Mouse (Mus musculus): ENCODE measurements at regions not wholly inside any gene's neighbourhood (a gene's known extent, or its start where the extent isn't known, plus 50 kb on each side); places are given as distances from the start of the nearest gene placed in this dataset.

DNA sequence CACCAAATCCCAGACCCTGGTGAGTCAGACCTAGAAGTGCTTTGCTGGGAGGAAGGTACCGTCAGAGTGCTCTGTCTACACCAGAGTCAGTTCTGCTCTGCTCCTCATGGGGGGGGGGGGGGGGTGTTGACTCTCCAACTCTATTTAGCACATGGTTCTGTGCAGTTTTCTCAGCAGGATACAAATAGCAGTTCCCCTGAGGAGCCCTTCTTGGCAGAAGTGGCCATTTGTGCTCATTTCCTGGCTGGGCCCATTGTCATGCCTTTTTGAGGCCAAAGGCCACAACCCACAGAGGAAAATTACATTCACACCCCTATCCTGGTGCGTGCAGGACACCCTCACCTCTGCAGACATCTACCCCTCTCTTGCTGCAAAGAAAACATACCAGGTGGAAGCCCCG is 118.3 kb downstream of the Psmg1 start:
- no peak overlapping the region for H3K4me2 ChIP-seq
- H3K4me3 ChIP-seq: no peak overlapping the region
- peaks cover 11% of the 10 kb centered on the region for H3K4me1 ChIP-seq
- H3K27ac ChIP-seq: no peak overlapping the region
- no peaks in the 10 kb centered on the region for H3K9me3 ChIP-seq
- H3K9ac ChIP-seq: no peak overlapping the region
- H3K36me3 ChIP-seq: no peaks in the 10 kb centered on the region
- ATAC-seq (ENCODE audit: insufficient number of reproducible peaks, low FRiP score, low TSS enrichment, low read depth): no peak
- no peaks in the 10 kb centered on the region for H3K27me3 ChIP-seq
- 66% methylated on average over 3 of the region's 3 CpGs for WGBS

DNA sequence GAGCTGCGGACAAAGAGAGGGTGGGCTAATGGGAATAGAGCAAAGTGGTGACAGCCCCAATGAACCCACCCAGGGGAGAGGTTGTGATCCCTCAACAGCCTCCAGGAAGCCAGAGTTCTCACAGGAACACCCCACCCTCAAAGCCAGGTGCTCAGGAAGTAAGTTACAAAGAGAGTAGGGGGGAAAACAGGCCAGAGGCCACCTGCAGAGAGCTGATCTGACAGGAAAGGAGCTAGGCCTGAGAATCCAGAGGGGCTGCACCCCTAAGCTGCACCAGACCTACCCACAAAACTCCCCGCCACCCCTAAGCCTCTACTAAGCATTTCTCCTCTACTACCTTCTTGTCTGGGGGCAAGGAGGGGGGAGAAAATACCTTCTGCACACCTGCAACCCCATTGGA is 120.5 kb downstream of the Psmg1 start:
- Histone ChIP-seq H3K27ac (0 out of 2 replicates have a peak overlapping the region, but pooled peaks have one; percentile 12), H3K4me2 (no peak overlapping the region), H3K9me3 (no peaks in the 10 kb centered on the region), H3K9ac (no peak overlapping the region), H3K4me1 (peaks cover 11% of the 10 kb centered on the region), H3K4me3 (no peak overlapping the region), H3K36me3 (no peaks in the 10 kb centered on the region), H3K27me3 (no peaks in the 10 kb centered on the region)
- WGBS: 62% methylated on average over 2 of the region's 2 CpGs
- ATAC-seq (ENCODE audit: insufficient number of reproducible peaks, low FRiP score, low TSS enrichment, low read depth): no peak

DNA sequence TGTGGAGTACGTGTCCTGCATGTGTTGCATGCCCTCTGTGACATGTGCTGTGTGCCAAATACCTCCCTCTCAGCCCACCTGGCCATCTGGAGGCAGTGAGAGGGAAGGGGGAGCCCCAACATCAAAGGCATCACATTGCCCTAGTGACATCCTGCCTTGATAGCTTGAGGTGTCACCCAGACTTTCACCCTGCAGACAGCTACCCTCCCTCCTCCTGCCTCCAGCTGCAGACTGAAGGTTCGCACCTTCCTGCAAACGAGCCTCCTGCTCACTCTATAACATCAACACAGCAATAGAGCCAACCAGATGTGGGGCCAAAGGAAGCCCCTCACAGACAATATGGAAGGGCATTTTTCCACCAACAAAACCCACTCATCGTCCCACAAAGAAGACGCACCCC is 121.3 kb downstream of the Psmg1 start:
- H3K9me3 ChIP-seq: no peaks in the 10 kb centered on the region
- 0 out of 2 replicates have a peak overlapping the region, but pooled peaks have one; percentile 2 for H3K27ac ChIP-seq
- no peak overlapping the region for H3K4me2 ChIP-seq

DNA sequence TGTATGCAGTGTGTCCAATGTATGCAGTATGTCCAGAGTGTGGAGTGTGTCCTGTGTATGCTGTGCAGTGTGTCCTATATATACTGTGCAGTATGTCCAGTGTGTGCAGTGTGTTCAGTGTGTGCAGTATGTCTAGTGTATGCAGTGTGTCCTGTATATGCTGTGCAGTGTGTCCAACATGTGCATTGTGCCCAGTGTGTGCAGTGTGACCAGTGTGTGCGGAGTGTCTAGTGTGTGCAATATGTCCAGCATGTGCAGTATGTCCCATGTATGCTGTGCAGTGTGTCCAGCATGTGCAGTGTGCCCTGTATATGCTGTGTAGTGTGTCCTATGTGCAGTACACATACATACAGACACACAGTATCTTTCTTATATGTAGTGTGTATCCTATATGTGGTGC is 121.9 kb downstream of the Psmg1 start:
- H3K9ac ChIP-seq: no peak overlapping the region
- no peaks in the 10 kb centered on the region for H3K9me3 ChIP-seq
- no peak overlapping the region for H3K4me3 ChIP-seq
- no peak overlapping the region for H3K27ac ChIP-seq
- 100% methylated on average over 1 of the region's 1 CpGs for WGBS
- no peak overlapping the region for H3K4me2 ChIP-seq
- H3K4me1 ChIP-seq: peaks cover 15% of the 10 kb centered on the region
- no peaks in the 10 kb centered on the region for H3K36me3 ChIP-seq
- no peak for ATAC-seq (ENCODE audit: insufficient number of reproducible peaks, low FRiP score, low TSS enrichment, low read depth)
- no peaks in the 10 kb centered on the region for H3K27me3 ChIP-seq

More for the DNA sequence above, 121.3 kb downstream of the Psmg1 start:
- H3K4me3 ChIP-seq: no peak overlapping the region
- H3K4me1 ChIP-seq: peaks cover 10% of the 10 kb centered on the region
- no peaks in the 10 kb centered on the region for H3K36me3 ChIP-seq
- H3K27me3 ChIP-seq: no peaks in the 10 kb centered on the region
- 35% methylated on average over 5 of the region's 5 CpGs for WGBS
- ATAC-seq (ENCODE audit: insufficient number of reproducible peaks, low FRiP score, low TSS enrichment, low read depth): no peak
- H3K9ac ChIP-seq: no peak overlapping the region

DNA sequence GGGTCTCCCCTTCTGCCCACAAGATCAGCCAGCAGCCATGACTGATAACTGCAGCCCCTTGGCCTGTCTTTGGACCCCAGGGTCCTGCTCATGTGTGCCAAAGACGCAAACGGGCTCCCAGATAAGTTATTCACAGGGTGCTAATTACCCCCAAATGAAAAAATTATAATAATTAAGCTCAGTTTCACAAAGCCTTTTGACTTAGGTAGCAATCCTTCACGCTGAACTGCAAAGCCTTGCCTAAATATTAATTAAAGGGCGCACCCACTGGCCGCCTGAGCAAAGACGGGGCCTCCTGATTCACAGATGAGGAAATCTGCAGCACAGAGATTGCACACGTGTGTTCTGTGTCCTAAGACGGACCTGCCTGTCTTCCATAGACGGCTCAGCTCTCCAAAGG is 123.2 kb downstream of the Psmg1 start:
- H3K27me3 ChIP-seq: no peaks in the 10 kb centered on the region
- ATAC-seq (ENCODE audit: insufficient number of reproducible peaks, low FRiP score, low TSS enrichment, low read depth): no peak
- H3K36me3 ChIP-seq: no peaks in the 10 kb centered on the region
- H3K4me1 ChIP-seq: peaks cover 25% of the 10 kb centered on the region
- H3K9ac ChIP-seq: no peak overlapping the region
- 71% methylated on average over 9 of the region's 9 CpGs for WGBS
- H3K4me2 ChIP-seq: no peak overlapping the region
- no peaks in the 10 kb centered on the region for H3K9me3 ChIP-seq
- H3K27ac ChIP-seq: no peak overlapping the region
- no peak overlapping the region for H3K4me3 ChIP-seq

DNA sequence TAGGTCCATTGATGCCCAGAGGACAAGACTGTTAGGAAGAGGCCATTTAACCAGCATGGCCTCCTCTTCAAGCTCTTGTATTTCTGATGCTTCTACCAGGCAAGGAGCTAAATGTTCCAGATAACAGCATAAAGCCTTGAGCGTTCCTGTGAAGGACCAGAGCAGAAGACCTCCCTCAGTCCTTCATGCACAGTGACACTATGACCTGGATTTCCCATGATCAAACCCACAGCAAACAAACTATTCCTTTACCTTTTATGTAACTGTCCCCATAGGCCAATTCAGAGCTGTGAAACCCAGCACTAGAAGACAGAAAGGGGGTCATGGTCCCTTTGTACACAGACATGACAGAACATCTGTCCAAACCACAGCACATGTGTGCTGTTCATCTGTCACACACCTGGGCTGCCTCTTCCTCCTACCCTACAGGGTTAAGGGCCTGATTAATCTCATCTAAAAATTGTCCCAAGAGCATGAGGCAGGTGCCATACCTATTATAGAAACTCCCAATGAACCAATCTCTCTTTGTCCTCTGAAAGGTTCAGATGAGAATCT is 123.8 kb downstream of the Psmg1 start:
- H3K27ac ChIP-seq: no peak overlapping the region
- H3K9ac ChIP-seq: no peak overlapping the region
- 85% methylated on average over 1 of the region's 1 CpGs for WGBS
- no peak for ATAC-seq (ENCODE audit: insufficient number of reproducible peaks, low FRiP score, low TSS enrichment, low read depth)
- H3K9me3 ChIP-seq: no peaks in the 10 kb centered on the region
- no peaks in the 10 kb centered on the region for H3K36me3 ChIP-seq
- peaks cover 28% of the 10 kb centered on the region for H3K4me1 ChIP-seq
- no peak overlapping the region for H3K4me3 ChIP-seq
- no peak overlapping the region for H3K4me2 ChIP-seq
- H3K27me3 ChIP-seq: no peaks in the 10 kb centered on the region

DNA sequence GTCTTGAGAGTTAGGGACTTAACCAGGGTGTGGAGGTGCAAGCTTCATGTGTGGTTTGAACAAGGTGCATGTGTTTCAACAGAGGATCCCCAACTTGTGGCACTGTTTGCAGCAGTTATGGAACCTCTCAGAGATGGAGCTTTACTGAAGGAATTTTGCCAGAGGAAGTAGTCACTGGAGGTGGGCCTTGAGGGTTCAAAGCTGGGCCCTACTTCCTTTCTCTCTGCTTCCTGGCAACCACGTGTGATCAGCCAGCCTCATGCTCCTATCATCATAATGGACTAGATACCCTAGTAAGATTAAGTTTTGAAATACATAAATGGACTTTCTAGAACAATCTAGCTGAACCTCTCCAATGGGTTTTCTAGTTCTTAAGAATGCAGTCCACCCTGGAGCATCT is 125.2 kb downstream of the Psmg1 start:
- Histone ChIP-seq H3K9me3 (no peaks in the 10 kb centered on the region), H3K9ac (no peak overlapping the region), H3K4me2 (no peak overlapping the region), H3K4me1 (peaks cover 28% of the 10 kb centered on the region), H3K27me3 (no peaks in the 10 kb centered on the region), H3K4me3 (no peak overlapping the region), H3K27ac (no peak overlapping the region), H3K36me3 (no peaks in the 10 kb centered on the region)
- 77% methylated on average over 1 of the region's 1 CpGs for WGBS
- ATAC-seq (ENCODE audit: insufficient number of reproducible peaks, low FRiP score, low TSS enrichment, low read depth): no peak

DNA sequence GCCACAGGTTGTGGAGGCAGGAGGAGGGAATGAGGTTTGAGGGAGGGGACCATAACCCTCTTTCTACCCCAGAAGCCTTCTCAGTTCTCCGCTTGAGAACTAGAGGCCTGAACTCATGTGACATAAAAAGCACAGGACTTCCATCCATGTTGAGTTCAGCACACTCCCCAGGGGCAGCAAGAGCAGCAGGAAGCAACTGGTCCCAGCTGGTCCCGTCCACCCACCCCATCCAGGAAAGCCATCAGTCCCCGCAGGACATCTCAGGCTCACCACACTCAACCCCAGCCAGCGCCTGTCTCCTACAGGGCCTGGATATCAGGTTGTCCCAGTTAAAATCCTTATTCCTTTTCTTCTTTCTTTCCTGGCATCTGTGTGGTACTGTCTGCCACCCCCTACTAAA is 126.1 kb downstream of the Psmg1 start:
- 81% methylated on average over 4 of the region's 4 CpGs for WGBS
- H3K4me1 ChIP-seq: peaks cover 22% of the 10 kb centered on the region
- no peaks in the 10 kb centered on the region for H3K9me3 ChIP-seq
- H3K4me2 ChIP-seq: no peak overlapping the region
- H3K36me3 ChIP-seq: no peaks in the 10 kb centered on the region
- no peak overlapping the region for H3K4me3 ChIP-seq
- H3K27ac ChIP-seq: no peak overlapping the region
- H3K9ac ChIP-seq: no peak overlapping the region; the same call in 1 of the 2 replicates
- ATAC-seq (ENCODE audit: insufficient number of reproducible peaks, low FRiP score, low TSS enrichment, low read depth): no peak
- H3K27me3 ChIP-seq: no peaks in the 10 kb centered on the region

DNA sequence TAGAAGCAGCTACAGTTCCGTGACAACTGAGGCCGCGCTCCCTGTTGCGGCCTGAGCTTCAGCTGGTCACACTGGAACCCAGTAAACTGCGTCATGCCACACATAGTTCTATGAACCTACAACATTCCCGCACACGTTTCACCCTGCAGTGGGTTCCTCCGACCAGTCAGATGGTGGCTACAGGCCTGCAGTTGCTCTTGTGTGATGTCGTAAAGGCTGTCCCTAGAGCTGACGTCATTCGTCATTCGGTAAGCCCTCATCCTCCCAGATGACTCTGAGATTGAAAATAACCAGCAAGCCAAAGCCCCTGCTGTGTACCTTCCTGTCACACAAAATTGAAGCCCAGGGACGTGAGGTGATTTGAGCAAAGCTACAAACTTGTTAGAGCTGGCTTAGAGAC is 126.7 kb downstream of the Psmg1 start:
- 48% methylated on average over 13 of the region's 13 CpGs for WGBS
- Histone ChIP-seq H3K4me1 (peaks cover 19% of the 10 kb centered on the region), H3K9me3 (no peaks in the 10 kb centered on the region), H3K27me3 (no peaks in the 10 kb centered on the region), H3K4me3 (no peak overlapping the region), H3K9ac (peak overlapping the region; percentile 7; the same call in 1 of the 2 replicates), H3K27ac (no peak overlapping the region), H3K36me3 (no peaks in the 10 kb centered on the region), H3K4me2 (no peak overlapping the region)
- ATAC-seq (ENCODE audit: insufficient number of reproducible peaks, low FRiP score, low TSS enrichment, low read depth): no peak

DNA sequence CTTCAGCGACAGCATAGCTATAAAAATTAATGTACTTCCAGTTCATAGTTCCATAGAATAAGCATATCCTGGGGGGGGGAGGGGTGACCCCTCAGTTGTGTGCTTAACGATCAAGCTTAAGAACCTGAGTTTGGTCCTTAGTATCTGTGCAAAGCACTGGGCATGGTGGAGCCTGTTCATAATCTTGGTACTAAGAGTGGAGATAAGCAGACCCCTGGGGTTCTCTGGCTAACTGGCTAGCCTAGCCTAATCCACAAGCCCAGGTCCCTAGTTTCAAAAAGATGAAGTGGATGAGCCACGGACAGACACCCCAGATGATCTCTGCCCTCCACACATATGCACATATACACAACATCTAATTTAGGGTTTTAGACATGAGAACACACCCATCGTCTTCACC is 127.2 kb downstream of the Psmg1 start:
- Histone ChIP-seq H3K9ac (no peak overlapping the region), H3K36me3 (no peaks in the 10 kb centered on the region), H3K4me2 (no peak overlapping the region), H3K4me1 (peaks cover 19% of the 10 kb centered on the region), H3K27ac (no peak overlapping the region), H3K27me3 (no peaks in the 10 kb centered on the region), H3K9me3 (no peaks in the 10 kb centered on the region), H3K4me3 (no peak overlapping the region)
- ATAC-seq (ENCODE audit: insufficient number of reproducible peaks, low FRiP score, low TSS enrichment, low read depth): no peak
- 69% methylated on average over 4 of the region's 4 CpGs for WGBS

DNA sequence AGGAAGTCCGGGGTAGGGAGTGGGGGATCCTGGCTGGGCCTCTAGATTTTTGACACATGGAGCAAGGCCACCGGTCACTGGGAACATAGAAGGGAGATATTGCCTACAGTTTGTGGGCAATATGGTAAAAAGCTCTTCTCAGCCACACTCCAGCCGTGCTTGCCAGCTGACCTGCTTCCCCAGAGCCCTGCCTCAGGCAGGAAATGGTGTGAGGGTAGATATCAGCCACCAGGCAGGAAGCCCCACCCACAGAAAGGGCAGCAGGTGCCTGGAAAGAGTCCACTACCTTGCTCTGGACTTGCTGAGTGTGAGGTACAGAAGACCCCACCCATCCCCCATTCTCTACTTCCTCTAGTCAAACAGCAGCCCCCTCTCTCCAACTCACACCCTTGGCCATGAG is 128.1 kb downstream of the Psmg1 start:
- Histone ChIP-seq H3K9ac (no peak overlapping the region), H3K36me3 (no peaks in the 10 kb centered on the region), H3K4me1 (peaks cover 19% of the 10 kb centered on the region), H3K4me2 (no peak overlapping the region), H3K27ac (peak overlapping the region; percentile 58; the same call in 1 of the 2 replicates), H3K4me3 (no peak overlapping the region), H3K9me3 (no peaks in the 10 kb centered on the region), H3K27me3 (no peaks in the 10 kb centered on the region)
- 62% methylated on average over 3 of the region's 3 CpGs for WGBS
- no peak for ATAC-seq (ENCODE audit: insufficient number of reproducible peaks, low FRiP score, low TSS enrichment, low read depth)

DNA sequence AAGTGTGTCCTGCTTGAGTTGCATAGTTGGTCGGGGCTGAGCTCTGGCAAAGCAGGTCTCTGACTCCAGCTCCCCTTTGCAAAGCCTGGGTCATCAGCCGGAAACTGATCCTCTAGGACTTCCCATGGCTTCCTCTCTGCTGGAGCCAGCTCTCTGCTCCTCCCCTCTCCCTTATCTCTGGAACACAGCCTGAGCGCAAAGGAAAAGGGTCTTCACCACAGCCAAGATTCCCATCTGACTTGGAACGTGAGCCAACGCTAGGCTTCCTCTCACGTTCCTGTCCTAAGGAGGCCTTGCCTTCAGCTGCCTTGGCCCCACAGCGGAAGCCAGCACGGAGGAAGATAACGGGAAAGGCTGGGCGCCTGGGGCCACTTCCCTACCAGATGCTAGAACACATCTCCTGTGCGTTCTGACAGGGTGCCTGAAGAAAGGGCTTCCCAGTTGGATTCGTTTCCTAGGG is 129.5 kb downstream of the Psmg1 start:
- H3K27ac ChIP-seq: no peak overlapping the region; the same call in 1 of the 2 replicates

DNA sequence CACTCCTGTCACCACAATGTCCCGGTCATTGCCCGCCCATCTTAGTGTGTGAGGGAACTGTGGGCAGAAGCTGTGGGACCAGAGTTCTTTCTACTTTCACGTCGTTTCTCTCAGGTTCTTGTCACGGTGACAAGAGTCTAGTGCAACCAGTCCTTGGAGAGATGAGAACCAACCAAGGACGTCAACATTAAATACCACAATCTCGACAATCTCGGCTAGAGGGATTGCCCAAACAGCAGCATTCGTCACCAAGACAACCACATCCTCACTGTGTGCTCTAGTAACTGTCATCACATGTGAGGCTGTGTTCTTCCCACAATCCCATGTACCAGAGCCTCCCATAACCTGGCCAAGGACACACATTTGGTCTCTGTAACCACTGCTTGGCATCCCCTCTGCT is 129.9 kb downstream of the Psmg1 start:
- no peak overlapping the region for H3K4me2 ChIP-seq
- peaks cover 19% of the 10 kb centered on the region for H3K4me1 ChIP-seq
- H3K9me3 ChIP-seq: no peaks in the 10 kb centered on the region
- H3K27ac ChIP-seq: no peak overlapping the region
- 83% methylated on average over 9 of the region's 9 CpGs for WGBS
- H3K4me3 ChIP-seq: no peak overlapping the region
- H3K36me3 ChIP-seq: no peaks in the 10 kb centered on the region
- ATAC-seq (ENCODE audit: insufficient number of reproducible peaks, low FRiP score, low TSS enrichment, low read depth): no peak
- H3K27me3 ChIP-seq: no peaks in the 10 kb centered on the region
- H3K9ac ChIP-seq: no peak overlapping the region

More for the DNA sequence above, 129.5 kb downstream of the Psmg1 start:
- Histone ChIP-seq H3K4me1 (peaks cover 19% of the 10 kb centered on the region), H3K4me2 (no peak overlapping the region), H3K9me3 (no peaks in the 10 kb centered on the region), H3K9ac (no peak overlapping the region), H3K4me3 (no peak overlapping the region), H3K36me3 (no peaks in the 10 kb centered on the region), H3K27me3 (no peaks in the 10 kb centered on the region)
- 68% methylated on average over 12 of the region's 12 CpGs for WGBS
- peak; percentile 50; the same call in 1 of the 2 replicates for ATAC-seq (ENCODE audit: insufficient number of reproducible peaks, low FRiP score, low TSS enrichment, low read depth)

Data from limb, embryonic 15.5 days (tissue).